Mouse (Mus musculus) limb, embryonic 14.5 days (tissue): Measurements from ENCODE around the gene Bbip1. TPM values are rescaled to one million over a fixed set of nuclear protein-coding genes. Genes with fewer than 3 reads are reported as not detected.

Experiments used
- ATAC-seq: fragments of 200-750 bp; cut with Nextera tagmentation; 2 replicates; pipeline ENCODE4 v1.8.0; 2017; ENCODE audit warnings: low read depth, moderate number of reproducible peaks, moderate TSS enrichment; ENCODE audit not compliant: low FRiP score
- DNase-seq: peaks from one replicate; pipeline ENCODE4 v3.0.0-alpha.2; 2015; ENCODE audit warnings: low spot score
- H3K27ac ChIP-seq: fragments of 300-500 bp; sonication (generic); replicated peaks from 2 replicates; pipeline ENCODE4 v1.5.1; 2014; ENCODE audit warnings: low read depth, mild to moderate bottlenecking, low read length, moderate library complexity, mixed read lengths
- H3K27me3 ChIP-seq: fragments of 300-500 bp; sonication (generic); 2 replicates; pipeline ENCODE4 v1.6.1; 2014; ENCODE audit warnings: low read length, mixed read lengths; ENCODE audit not compliant: control insufficient read depth, insufficient read depth
- H3K36me3 ChIP-seq: fragments of 300-500 bp; sonication (generic); 2 replicates; pipeline ENCODE4 v1.6.1; 2014; ENCODE audit warnings: mild to moderate bottlenecking, low read length, moderate library complexity, mixed read lengths; ENCODE audit not compliant: control insufficient read depth, insufficient read depth
- H3K4me1 ChIP-seq: fragments of 300-500 bp; sonication (generic); 2 replicates; pipeline ENCODE4 v1.6.1; 2014; ENCODE audit warnings: antibody characterized with exemption, low read length, mixed read lengths; ENCODE audit not compliant: control insufficient read depth, insufficient read depth
- H3K4me2 ChIP-seq: fragments of 300-500 bp; sonication (generic); replicated peaks from 2 replicates; pipeline ENCODE4 v1.6.1; 2014; ENCODE audit warnings: low read depth, mild to moderate bottlenecking, low read length, moderate library complexity; ENCODE audit not compliant: severe bottlenecking
- H3K4me3 ChIP-seq: fragments of 300-500 bp; sonication (generic); replicated peaks from 2 replicates; pipeline ENCODE4 v1.5.1; 2014; ENCODE audit warnings: low read length
- H3K9ac ChIP-seq: fragments of 300-500 bp; sonication (generic); 2 replicates; pipeline ENCODE4 v1.6.1; 2014; ENCODE audit warnings: mild to moderate bottlenecking, low read depth, low read length, moderate library complexity; ENCODE audit not compliant: severe bottlenecking
- H3K9me3 ChIP-seq: fragments of 300-500 bp; sonication (generic); 2 replicates; pipeline ENCODE4 v1.6.1; 2016; ENCODE audit warnings: low read length; ENCODE audit not compliant: control insufficient read depth
- POLR2A ChIP-seq: fragments of 200-500 bp; IDR thresholded peaks from 2 replicates; pipeline ENCODE4 v1.8.0; 2012; ENCODE audit warnings: inconsistent platforms, mild to moderate bottlenecking, moderate library complexity, borderline replicate concordance; ENCODE audit not compliant: insufficient read depth, insufficient read length; ENCODE audit errors: extremely low read depth
- WGBS: fragments of 180-500 bp; shearing (Covaris S2); extraction: QIAGEN DNeasy Blood & Tissue Kit; methylation state at CpG from one replicate; pipeline ENCODE4 v1.1.7; 2014; 5-methylcytosine and 5-hydroxymethylcytosine counted together
- polyA plus RNA-seq, 2 experiments: library from polyadenylated mRNA; depleted of rRNA in 1 of 2; stranded (reverse) in 1 of 2; unstranded in 1 of 2; fragments of >200 nt; fragmentation: Nextera tagmentation in 1 of 2; extraction: Ambion mirVana in 1 of 2; gene quantifications; 2 replicates each; pipeline versions ENCODE4 v1.2.1 to v1.2.3; 2012 to 2014

The Bbip1 gene
- polyA plus RNA-seq, 2 experiments = 57.2 to 78.8 TPM

DNA sequence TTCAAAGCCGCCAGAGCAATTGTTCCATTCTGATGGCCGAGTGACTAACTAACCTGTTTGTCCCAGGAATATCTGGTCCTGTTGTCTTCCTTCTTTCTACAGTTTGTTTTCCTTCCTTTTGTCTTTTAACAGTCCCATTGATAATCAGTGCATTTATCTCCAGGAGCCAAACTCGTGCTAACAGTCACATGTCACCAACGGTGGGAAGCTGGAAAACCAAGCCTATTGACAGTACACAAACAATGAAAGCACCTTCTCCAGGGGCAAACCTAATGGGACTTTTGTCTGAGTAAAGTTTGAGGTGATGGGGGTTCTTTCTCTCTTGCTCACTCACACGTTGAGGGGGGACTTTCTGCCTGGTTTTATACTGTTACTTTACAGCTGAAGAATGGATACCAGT is 54.2 kb downstream of the Bbip1 start:
- Histone ChIP-seq H3K9me3 (no peaks in the 10 kb centered on the region), H3K4me2 (no peak overlapping the region), H3K27me3 (no peaks in the 10 kb centered on the region), H3K36me3 (no peaks in the 10 kb centered on the region), H3K27ac (no peak overlapping the region), H3K4me3 (no peak overlapping the region), H3K9ac (no peak overlapping the region), H3K4me1 (peaks cover 50% of the 10 kb centered on the region)
- no peak for TF ChIP-seq POLR2A
- DNase-seq (no peak), ATAC-seq (no peak)
- 66% methylated on average over 5 of the region's 5 CpGs for WGBS

DNA sequence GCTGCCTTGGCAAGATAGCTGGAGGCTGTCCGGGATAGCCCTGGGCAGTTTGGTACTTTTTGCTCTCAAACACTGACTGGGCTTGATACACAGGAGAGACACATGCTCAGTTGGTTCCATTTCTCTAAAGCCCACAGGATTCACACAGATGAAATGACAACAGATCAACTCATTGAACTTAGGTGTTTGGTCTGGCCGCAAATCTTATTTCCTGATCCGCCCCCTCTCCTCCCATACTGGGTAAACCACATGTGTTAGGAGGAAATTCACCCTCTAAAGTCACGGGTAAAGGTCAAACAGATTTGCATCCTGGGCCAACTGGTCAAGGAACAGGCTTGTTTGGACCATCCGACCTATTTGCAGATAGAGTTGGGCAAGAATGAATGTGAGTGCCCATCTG is 54.9 kb downstream of the Bbip1 start:
- peaks cover 43% of the 10 kb centered on the region for H3K4me1 ChIP-seq
- ATAC-seq (no peak), DNase-seq (no peak)
- no peak overlapping the region for H3K4me3 ChIP-seq
- no peak overlapping the region for H3K9ac ChIP-seq
- no peaks in the 10 kb centered on the region for H3K9me3 ChIP-seq
- H3K36me3 ChIP-seq = no peaks in the 10 kb centered on the region
- H3K27ac ChIP-seq = no peak overlapping the region
- no peaks in the 10 kb centered on the region for H3K27me3 ChIP-seq
- H3K4me2 ChIP-seq = no peak overlapping the region
- TF ChIP-seq POLR2A = no peak
- 63% methylated on average over 5 of the region's 5 CpGs for WGBS

DNA sequence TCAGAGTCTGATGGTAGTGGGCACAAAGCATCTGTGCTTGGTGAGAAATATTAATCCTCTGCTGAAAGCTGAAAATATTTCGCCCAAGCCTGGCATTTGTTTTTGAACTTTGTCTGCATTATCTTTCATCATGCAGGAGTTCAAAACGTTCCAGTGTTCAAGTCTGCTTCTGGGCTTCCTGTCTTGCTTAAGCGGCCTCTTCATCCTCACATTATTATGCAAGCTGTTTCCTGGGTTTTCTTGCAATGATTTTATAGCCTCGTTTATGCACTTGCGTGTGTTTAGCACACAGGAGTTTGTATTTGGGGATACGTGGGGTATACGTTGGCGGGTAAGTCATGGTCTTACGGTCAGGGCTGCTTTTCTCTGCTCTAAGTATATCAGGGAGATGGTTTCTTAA is 56.1 kb downstream of the Bbip1 start:
- Histone ChIP-seq H3K36me3 (no peaks in the 10 kb centered on the region), H3K27ac (no peak overlapping the region), H3K27me3 (no peaks in the 10 kb centered on the region), H3K4me1 (peaks cover 31% of the 10 kb centered on the region), H3K4me3 (no peak overlapping the region), H3K4me2 (no peak overlapping the region), H3K9ac (no peak overlapping the region), H3K9me3 (no peaks in the 10 kb centered on the region)
- 63% methylated on average over 9 of the region's 9 CpGs for WGBS
- TF ChIP-seq POLR2A = no peak
- no peak for ATAC-seq
- no peak for DNase-seq

DNA sequence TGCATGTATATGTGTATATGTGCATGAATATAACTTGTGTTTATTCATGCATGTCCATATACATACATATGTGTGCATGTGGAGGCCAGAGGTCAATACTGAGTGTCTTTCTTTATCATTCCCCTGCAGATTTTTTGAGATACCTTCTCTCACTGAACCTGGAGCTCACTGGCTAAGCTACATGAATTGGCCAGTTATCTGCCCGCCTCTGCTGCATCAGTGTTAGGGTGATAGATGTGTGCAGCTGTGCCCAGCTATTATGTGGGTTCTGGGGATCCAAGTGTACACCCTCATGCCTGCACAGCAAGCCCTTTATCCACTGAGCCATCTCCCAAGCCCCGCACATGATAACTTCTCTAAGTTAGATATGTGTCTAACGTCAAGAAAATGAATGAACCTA is 56.6 kb downstream of the Bbip1 start:
- ATAC-seq = no peak
- H3K9me3 ChIP-seq = no peaks in the 10 kb centered on the region

DNA sequence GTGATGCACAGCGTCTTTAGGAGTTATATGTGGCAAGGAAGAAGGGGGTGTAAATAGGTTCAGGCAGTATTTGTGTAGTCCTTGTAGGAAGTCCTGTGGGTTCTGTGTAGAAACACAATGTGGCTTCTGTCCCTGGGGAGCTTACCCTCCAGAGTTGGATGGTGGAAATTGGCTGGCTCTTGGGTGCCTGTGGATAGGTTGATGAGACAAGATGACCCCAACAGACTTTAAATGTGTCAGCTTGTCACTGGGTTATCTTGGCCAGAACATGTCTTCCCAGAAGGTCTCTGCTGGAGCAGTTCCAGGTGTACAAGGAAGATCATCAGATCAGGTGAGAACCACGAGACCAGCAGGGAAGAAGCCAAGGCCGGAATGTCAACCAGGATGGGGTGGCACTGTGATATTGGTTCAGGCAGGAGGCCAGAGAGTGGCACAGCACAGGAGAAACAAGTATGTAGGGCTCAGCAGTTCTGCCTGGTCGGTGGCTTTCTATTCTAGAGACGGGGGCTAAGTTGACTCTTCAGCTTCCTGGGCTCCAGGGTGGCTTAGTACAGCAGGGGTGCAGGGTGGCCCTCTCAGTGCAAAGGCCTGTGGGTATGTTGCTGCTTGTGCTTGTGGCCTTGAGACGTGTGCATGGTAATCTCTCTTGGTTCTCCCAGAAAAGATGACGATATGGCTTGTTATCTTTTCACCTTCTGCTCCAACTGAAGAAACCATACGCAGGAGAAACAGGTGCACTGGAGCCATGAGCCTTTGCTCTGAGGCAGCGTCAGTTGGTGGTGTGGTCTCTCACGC is 57.7 kb downstream of the Bbip1 start:
- WGBS = 92% methylated on average over 10 of the region's 10 CpGs
- no peaks in the 10 kb centered on the region for H3K27me3 ChIP-seq

More for the DNA sequence above, 56.6 kb downstream of the Bbip1 start:
- Histone ChIP-seq H3K4me2 (no peak overlapping the region), H3K27ac (no peak overlapping the region), H3K9ac (no peak overlapping the region), H3K36me3 (no peaks in the 10 kb centered on the region), H3K4me3 (no peak overlapping the region), H3K4me1 (peaks cover 26% of the 10 kb centered on the region), H3K27me3 (no peaks in the 10 kb centered on the region)
- TF ChIP-seq POLR2A = no peak
- no peak for DNase-seq
- WGBS = 85% methylated on average over 3 of the region's 3 CpGs

DNA sequence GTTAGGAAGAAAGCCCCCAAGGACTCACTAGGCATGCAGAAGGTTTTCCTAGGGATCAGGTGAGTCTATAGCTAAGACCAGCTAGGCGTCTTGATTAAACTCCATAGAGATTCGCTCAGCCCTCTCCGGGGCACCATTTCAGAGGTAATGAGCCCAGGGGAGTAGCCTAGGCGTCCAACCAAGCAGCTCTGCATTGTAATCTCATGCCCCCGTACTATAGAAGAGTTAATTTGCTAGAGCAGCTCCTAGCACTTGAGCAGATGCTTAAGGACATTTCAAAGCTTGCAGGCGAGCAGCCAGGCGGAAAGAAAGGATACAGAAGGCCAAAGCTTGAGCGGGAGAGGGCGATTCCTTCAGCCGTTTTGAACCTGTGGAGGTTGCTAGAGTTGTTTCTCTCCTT is 59.0 kb downstream of the Bbip1 start:
- H3K27ac ChIP-seq = no peak overlapping the region
- H3K9ac ChIP-seq = no peak overlapping the region
- no peaks in the 10 kb centered on the region for H3K27me3 ChIP-seq
- TF ChIP-seq POLR2A = no peak
- no peak overlapping the region for H3K4me3 ChIP-seq
- H3K9me3 ChIP-seq = no peaks in the 10 kb centered on the region
- H3K36me3 ChIP-seq = no peaks in the 10 kb centered on the region
- no peak for ATAC-seq
- 71% methylated on average over 10 of the region's 10 CpGs for WGBS
- 0 out of 2 replicates have a peak, but pooled peaks cover 3% of the 10 kb centered on the region for H3K4me1 ChIP-seq
- DNase-seq = no peak
- no peak overlapping the region for H3K4me2 ChIP-seq

More for the DNA sequence above, 57.7 kb downstream of the Bbip1 start:
- ATAC-seq (no peak), DNase-seq (no peak)
- Histone ChIP-seq H3K4me2 (no peak overlapping the region), H3K4me3 (no peak overlapping the region), H3K4me1 (peaks cover 15% of the 10 kb centered on the region), H3K36me3 (no peaks in the 10 kb centered on the region), H3K27ac (no peak overlapping the region), H3K9ac (no peak overlapping the region), H3K9me3 (no peaks in the 10 kb centered on the region)
- TF ChIP-seq POLR2A = no peak
